Mouse (Mus musculus): Measurements from ENCODE around the gene Zmpste24.

GRCm38 (mm10) chr4:121016021-121016898, 81.8 kb downstream of the Zmpste24 start:
- TF ChIP-seq CTCF (IDR thresholded peaks at IDR 0.05; ENCODE audit: extremely low read depth, insufficient read length, insufficient replicate concordance, low read depth, low read length): no peak
- TF ChIP-seq POLR2A (IDR thresholded peaks at IDR 0.05; ENCODE audit: low read depth, low read length): no peak

All from small intestine, adult 2 months (tissue).